Mouse (Mus musculus) induced T-regulatory cell, adult 2 months (primary cell): ENCODE results near the gene Theg.

ENCODE experiments used
- DNase-seq: peaks from one replicate; pipeline ENCODE4 v3.0.0-alpha.2; 2012; ENCODE audit warnings: low read depth

Theg gene

DNA sequence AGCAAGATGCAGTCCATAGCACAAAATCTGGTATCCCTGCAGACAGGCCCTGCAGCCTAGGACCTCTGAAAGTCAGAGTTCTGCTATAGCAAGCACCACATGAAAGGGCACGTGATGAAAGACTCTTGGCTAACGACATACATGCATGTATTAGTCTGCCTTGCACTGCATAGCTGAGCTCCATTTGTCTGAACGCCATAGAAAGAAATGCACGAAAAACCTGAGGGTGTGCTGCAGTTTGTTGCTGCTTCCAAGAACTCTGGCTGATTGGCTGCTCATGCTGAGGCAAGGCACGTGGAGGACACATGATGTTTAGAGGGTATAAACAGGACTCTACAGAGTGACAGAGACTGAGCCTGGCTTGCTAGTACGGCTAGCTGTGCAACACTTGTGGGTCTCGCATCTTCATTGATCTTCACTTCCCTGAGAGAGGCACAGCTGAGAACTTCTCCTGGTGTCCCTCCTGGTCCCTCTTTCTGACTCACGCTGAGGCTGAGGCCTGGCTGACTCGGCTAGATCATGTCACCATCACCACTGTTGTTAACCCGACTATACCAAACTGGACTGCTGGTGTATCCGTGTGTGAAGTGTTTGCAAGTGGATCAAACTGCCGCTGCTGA, 50.6 kb downstream of the Theg start:
- no peak for DNase-seq

DNA sequence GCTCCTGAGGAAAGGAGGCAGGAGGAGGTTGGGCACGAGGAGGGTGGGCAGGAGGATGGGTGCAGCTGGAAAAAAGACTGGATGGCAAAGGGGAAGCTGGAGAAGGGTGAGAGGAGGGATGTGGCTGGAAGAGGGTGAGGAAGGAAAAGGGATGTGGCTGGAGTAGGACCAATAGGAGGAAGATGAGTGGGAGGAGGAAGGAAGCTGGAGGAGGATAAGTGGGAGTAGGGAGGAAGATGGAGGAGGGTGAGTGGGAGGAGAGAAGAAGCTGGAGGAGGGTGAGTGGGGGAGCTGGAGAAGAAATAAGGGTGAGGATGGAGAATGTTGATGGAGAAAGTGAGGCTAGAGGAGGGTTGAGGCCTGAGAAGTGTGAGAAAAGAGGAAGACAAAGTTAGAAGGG, 51.7 kb downstream of the Theg start:
- no peak for DNase-seq

DNA sequence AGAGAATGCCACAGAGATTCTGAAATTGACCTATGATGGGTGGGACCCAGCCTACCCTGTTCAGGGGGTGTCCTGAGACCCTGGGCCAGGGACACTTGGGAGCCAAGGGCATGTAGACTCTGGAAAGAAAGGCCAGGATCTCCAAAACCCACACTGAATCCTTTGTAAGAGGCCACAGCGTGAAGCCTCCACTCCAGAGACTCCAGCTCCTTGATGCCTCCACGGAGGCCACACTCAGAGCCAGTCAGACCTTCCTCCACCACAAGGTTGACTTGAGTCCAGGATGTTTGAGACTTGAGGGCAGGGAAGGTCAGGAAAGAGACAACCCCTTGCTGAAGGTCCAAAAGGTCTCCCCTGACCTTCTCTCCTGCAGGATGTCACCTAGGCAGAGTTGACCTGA, 52.7 kb downstream of the Theg start:
- no peak for DNase-seq

DNA sequence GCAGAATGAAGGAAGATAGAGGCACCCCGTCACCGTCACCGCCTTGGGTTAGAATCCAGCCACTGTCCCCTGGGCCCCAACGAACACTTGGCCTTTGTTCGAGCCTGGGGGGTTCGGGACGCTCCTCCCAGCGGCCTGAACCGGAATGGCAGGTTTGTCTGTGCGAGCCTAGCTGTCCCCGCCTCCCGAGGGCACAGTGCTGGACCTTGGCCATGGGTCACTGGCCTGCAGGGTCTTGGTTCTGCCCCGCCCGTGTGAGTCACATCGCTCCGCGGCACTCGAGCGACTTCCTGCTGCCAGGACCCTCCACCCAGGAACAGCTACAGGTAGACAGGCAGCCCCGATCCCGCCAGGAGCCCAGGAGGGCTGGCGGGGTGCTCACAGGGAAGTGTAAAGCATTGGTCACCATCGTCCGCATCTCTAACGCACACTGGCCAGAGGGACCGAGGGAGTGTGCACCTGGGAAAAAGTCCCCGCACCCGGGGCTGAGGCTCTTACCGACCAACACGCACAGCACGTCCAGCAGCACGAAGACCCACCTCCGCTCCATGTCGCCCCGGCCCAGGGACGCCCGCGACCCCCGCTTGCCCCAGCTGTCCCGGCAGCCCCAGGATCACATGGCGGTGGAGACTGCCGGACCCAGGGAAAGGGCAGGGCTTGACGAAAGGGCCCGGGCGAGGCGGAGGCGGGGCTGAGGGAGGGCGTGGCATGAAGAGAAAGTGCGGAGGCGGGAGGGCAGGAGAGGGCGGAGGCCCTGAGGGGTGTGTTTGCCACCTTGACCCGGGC, 53.8 kb downstream of the Theg start, which contains the start of gene Plpp2:
Gene Plpp2, minus strand, starts transcription at position 671 of the 786 bp plus-strand sequence.
- DNase-seq, result peak; percentile 73

- DNase-seq, result no peak
Measured at GRCm38 (mm10) chr10:79532678-79533077, 54.5 kb downstream of the Theg start.

GRCm38 (mm10) chr10:79531593-79531992, 55.5 kb downstream of the Theg start:
- DNase-seq, result no peak

GRCm38 (mm10) chr10:79530721-79531120, 56.4 kb downstream of the Theg start:
- no peak for DNase-seq

DNA sequence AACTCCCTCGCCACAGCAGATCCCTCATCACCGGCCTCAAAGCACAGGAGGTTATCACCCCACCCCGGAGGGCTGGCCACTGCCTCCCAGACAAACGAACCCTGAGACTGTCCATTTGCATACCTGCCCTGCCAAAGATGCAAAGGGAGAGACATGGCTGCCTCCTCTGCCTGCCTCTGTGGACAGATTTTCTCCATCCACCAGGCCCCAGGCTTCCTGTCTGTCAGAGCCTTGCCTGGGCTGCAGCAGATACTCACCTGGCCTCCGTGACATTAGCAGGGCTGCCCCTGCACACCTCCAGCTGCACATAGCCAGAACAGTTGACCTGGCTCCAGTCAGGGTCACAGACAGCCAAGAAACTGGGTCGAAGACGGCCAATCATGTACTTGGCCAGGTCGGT, 56.9 kb downstream of the Theg start:
- DNase-seq, result no peak

DNA sequence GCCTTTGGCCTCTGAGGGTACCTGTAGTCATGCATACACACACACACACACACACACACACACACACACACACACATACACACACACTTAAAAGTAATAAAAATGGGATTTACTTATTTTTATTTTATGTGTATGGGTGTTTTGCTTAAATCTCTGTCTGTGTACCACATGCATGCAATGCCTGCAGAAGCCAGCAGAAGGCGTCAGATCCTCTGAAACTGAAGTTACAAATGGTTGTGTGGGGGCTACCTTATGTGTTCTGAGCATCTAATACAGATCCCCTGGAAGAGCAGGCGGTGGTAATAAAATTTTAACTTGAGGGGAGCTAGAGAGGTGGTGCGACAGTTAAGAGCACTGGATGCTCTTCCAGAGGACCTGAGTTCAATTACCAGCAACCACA, 59.0 kb downstream of the Theg start:
- no peak for DNase-seq

- no peak for DNase-seq
Measured at GRCm38 (mm10) chr10:79527453-79527845, 59.7 kb downstream of the Theg start.

DNA sequence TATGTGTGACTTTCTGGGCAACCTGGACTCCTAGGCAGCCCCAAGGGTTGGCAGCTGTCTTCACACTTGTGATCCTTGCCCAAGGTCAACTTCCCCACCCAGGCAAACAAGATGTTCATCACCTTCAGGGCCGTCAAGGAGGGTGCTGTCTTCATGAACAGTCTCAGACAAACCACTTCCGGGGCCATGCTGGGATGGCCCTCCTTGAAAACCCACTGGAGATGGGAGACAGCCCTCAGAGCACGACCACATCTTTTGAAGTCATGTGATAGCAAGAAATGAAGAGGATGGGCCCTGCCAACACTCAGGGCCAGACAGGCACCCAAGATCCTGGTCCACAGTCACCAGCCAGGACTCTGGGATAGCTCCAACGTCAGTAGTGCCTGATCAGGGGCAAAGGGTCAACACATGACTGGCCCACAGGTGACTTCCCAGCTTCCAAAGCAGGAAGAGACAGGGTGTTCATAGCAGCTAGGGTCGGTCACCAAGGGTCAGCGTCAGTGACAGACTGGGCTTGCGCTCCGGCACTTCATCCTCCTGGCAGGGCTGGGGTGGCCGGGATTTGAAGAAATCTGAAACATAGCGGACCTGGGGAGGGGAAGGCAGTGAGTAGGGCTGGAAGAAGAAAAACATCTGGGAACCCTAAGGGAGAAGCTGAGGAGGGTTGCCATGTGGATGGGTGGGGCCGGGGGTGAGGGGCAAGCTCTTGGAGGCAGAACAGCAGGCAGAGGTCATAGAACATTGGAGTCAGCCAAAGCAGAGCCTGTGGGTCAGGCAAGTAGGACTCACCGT, 60.3 kb downstream of the Theg start:
- no peak for DNase-seq
